Mouse (Mus musculus) midbrain, embryonic 14.5 days (tissue): ENCODE measurements around the gene Sept6. TPM values are rescaled to one million over a fixed set of nuclear protein-coding genes. Genes with fewer than 3 reads are reported as not detected.

Source experiments
- ATAC-seq: fragments of 200-750 bp; cut with Nextera tagmentation; 2 replicates; pipeline ENCODE4 v1.8.0; 2017; ENCODE audit warnings: moderate number of reproducible peaks, moderate library complexity; ENCODE audit not compliant: low FRiP score, low TSS enrichment
- DNase-seq: peaks from one replicate; pipeline ENCODE4 v3.0.0-alpha.2; 2015
- H3K27ac ChIP-seq: fragments of 300-500 bp; sonication (generic); replicated peaks from 2 replicates; pipeline ENCODE4 v1.5.1; 2014; ENCODE audit warnings: mild to moderate bottlenecking, low read depth, low read length, moderate library complexity
- H3K27me3 ChIP-seq: fragments of 300-500 bp; sonication (generic); 2 replicates; pipeline ENCODE4 v1.6.1; 2014; ENCODE audit warnings: low read length, control low read depth, mixed read lengths; ENCODE audit not compliant: control insufficient read depth, insufficient read depth
- H3K36me3 ChIP-seq: fragments of 300-500 bp; sonication (generic); 2 replicates; pipeline ENCODE4 v1.6.1; 2014; ENCODE audit warnings: low read length, control low read depth; ENCODE audit not compliant: control insufficient read depth, insufficient read depth
- H3K4me1 ChIP-seq: fragments of 300-500 bp; sonication (generic); 2 replicates; pipeline ENCODE4 v1.6.1; 2014; ENCODE audit warnings: mild to moderate bottlenecking, antibody characterized with exemption, low read length, control low read depth; ENCODE audit not compliant: control insufficient read depth, insufficient read depth
- H3K4me2 ChIP-seq: fragments of 300-500 bp; sonication (generic); 2 replicates; pipeline ENCODE4 v1.6.1; 2014; ENCODE audit warnings: mild to moderate bottlenecking, low read length, moderate library complexity
- H3K4me3 ChIP-seq: fragments of 300-500 bp; sonication (generic); replicated peaks from 2 replicates; pipeline ENCODE4 v1.5.1; 2014; ENCODE audit warnings: low read depth, low read length
- H3K9ac ChIP-seq: fragments of 300-500 bp; sonication (generic); replicated peaks from 2 replicates; pipeline ENCODE4 v1.6.1; 2014; ENCODE audit warnings: mild to moderate bottlenecking, low read length, moderate library complexity
- H3K9me3 ChIP-seq: fragments of 300-500 bp; sonication (generic); 2 replicates; pipeline ENCODE4 v1.6.1; 2016; ENCODE audit warnings: low read length, control low read depth, mixed read lengths; ENCODE audit not compliant: control insufficient read depth
- WGBS: fragments of 180-500 bp; shearing (Covaris S2); extraction: QIAGEN DNeasy Blood & Tissue Kit; methylation state at CpG from one replicate; pipeline ENCODE4 v1.1.7; 2014; 5-methylcytosine and 5-hydroxymethylcytosine counted together
- polyA plus RNA-seq: library from polyadenylated mRNA; unstranded; fragments of >200 nt; fragmentation: Nextera tagmentation; extraction: Ambion mirVana; gene quantifications from 2 replicates; pipeline ENCODE4 v1.2.1, GENCODE M21; 2014

The Sept6 gene
- polyA plus RNA-seq, 1 experiment from 2014 or later: 76.7 TPM

GRCm38 (mm10) chrX:36864609-36865328 lies 126.8 kb downstream of the Sept6 start:
- ATAC-seq: no peak
- 60% methylated on average over 8 of the region's 8 CpGs for WGBS

GRCm38 (mm10) chrX:36863766-36864608 lies 127.6 kb downstream of the Sept6 start:
- no peak overlapping the region for H3K27ac ChIP-seq
- ATAC-seq: peak; percentile 87

More at GRCm38 (mm10) chrX:36864609-36865328, 126.8 kb downstream of the Sept6 start:
- H3K4me1 ChIP-seq: no peaks in the 10 kb centered on the region
- H3K4me2 ChIP-seq: peak overlapping the region; percentile 41
- no peaks in the 10 kb centered on the region for H3K9me3 ChIP-seq
- no peaks in the 10 kb centered on the region for H3K36me3 ChIP-seq
- DNase-seq: no peak
- H3K9ac ChIP-seq: no peak overlapping the region
- H3K27ac ChIP-seq: no peak overlapping the region
- peak overlapping the region; percentile 37 for H3K4me3 ChIP-seq
- no peaks in the 10 kb centered on the region for H3K27me3 ChIP-seq

More at GRCm38 (mm10) chrX:36863766-36864608, 127.6 kb downstream of the Sept6 start:
- no peaks in the 10 kb centered on the region for H3K4me1 ChIP-seq
- H3K27me3 ChIP-seq: no peaks in the 10 kb centered on the region
- H3K4me2 ChIP-seq: peak overlapping the region; percentile 49
- H3K9ac ChIP-seq: no peak overlapping the region; the same call in 1 of the 2 replicates
- peak; percentile 88 for DNase-seq
- no peaks in the 10 kb centered on the region for H3K36me3 ChIP-seq
- no peaks in the 10 kb centered on the region for H3K9me3 ChIP-seq
- 23% methylated on average over 43 of the region's 44 CpGs for WGBS
- H3K4me3 ChIP-seq: peak overlapping the region; percentile 37

Other genes starting within 250 kb of the Sept6 start
- 0.65 and 0.71 TPM in 2 replicates for gene Slc25a43, start 248.1 kb downstream of the Sept6 start, polyA plus RNA-seq
- gene Slc25a5, start 196.1 kb downstream of the Sept6 start, polyA plus RNA-seq: 552 and 571 TPM in 2 replicates
- gene Ube2a, start 117.9 kb downstream of the Sept6 start, polyA plus RNA-seq: 130 and 132 TPM in 2 replicates
- gene C330007P06Rik, start 117.7 kb downstream of the Sept6 start, polyA plus RNA-seq: 15.7 and 23.0 TPM in 2 replicates
- gene Nkrf, start 88.9 kb downstream of the Sept6 start, polyA plus RNA-seq: 17.5 and 20.0 TPM in 2 replicates
- not detected in 2 replicates for gene Sowahd, start 57.1 kb upstream of the Sept6 start, polyA plus RNA-seq
- 348 and 369 TPM in 2 replicates for gene Rpl39, start 93.6 kb upstream of the Sept6 start, polyA plus RNA-seq
- 26.6 and 28.8 TPM in 2 replicates for gene Upf3b, start 118.5 kb upstream of the Sept6 start, polyA plus RNA-seq
- gene Nkap, start 135.0 kb upstream of the Sept6 start, polyA plus RNA-seq: 27.1 and 29.4 TPM in 2 replicates
- gene Akap14, start 177.0 kb upstream of the Sept6 start, polyA plus RNA-seq: 0.22 and 0.63 TPM in 2 replicates
- 577 and 838 TPM in 2 replicates for gene Ndufa1, start 199.4 kb upstream of the Sept6 start, polyA plus RNA-seq
- 20.5 and 20.8 TPM in 2 replicates for gene Rnf113a1, start 199.5 kb upstream of the Sept6 start, polyA plus RNA-seq
- not detected in 2 replicates for gene Gm9, start 219.2 kb upstream of the Sept6 start, polyA plus RNA-seq
- not detected in 2 replicates for gene Rhox1, start 230.5 kb upstream of the Sept6 start, polyA plus RNA-seq